Mouse (Mus musculus) bone marrow, adult 2 months (tissue): Measurements from ENCODE around the gene Mrpl44. TPM values are rescaled to one million over a fixed set of nuclear protein-coding genes. Genes with fewer than 3 reads are reported as not detected.

Experiments used
- H3K27ac ChIP-seq: fragments of 200-500 bp; 2 replicates; pipeline ENCODE4 v1.5.1; 2012; ENCODE audit warnings: low read depth, mild to moderate bottlenecking, control low read depth, inconsistent platforms, low read length; ENCODE audit not compliant: control insufficient read depth, poor library complexity, insufficient read depth
- H3K4me1 ChIP-seq: fragments of 200-500 bp; 2 replicates; pipeline ENCODE4 v1.6.1; 2011; ENCODE audit warnings: low read length; ENCODE audit not compliant: control insufficient read depth, insufficient read depth
- H3K4me3 ChIP-seq: fragments of 200-500 bp; replicated peaks from 2 replicates; pipeline ENCODE3; 2011; ENCODE audit warnings: mild to moderate bottlenecking, low read depth, low read length, control low read depth; ENCODE audit not compliant: control insufficient read depth
- CTCF ChIP-seq: fragments of 200-500 bp; IDR thresholded peaks from 2 replicates; pipeline ENCODE4 v1.5.1; 2011; ENCODE audit warnings: low read length, control low read depth; ENCODE audit not compliant: control insufficient read depth, insufficient read depth
- POLR2A ChIP-seq: fragments of 200-500 bp; IDR thresholded peaks from 2 replicates; pipeline ENCODE4 v1.6.1; 2011; ENCODE audit warnings: low read depth, mild to moderate bottlenecking, control low read depth, low read length, borderline replicate concordance; ENCODE audit not compliant: control insufficient read depth
- WGBS: fragments of 180-500 bp; shearing (Covaris S2); methylation state at CpG from one replicate; pipeline ENCODE4 v1.1.7; 2018; 5-methylcytosine and 5-hydroxymethylcytosine counted together
- polyA plus RNA-seq: library from polyadenylated mRNA; stranded (reverse); fragments of >200 nt; gene quantifications from 2 replicates; pipeline ENCODE4 v1.2.4, GENCODE M21; 2011; ENCODE audit warnings: low replicate concordance; ENCODE audit not compliant: missing spikeins, insufficient read depth, insufficient read length

Mrpl44 gene
- polyA plus RNA-seq, 1 experiment = 17.1 TPM

GRCm38 (mm10) chr1:79764483-79764882, 11.3 kb upstream of the Mrpl44 start:
- Histone ChIP-seq H3K4me1 (peaks cover 4% of the 10 kb centered on the region), H3K27ac (no peak overlapping the region), H3K4me3 (no peak overlapping the region)
- WGBS = 49% methylated on average over 1 of the region's 1 CpGs
- TF ChIP-seq POLR2A = no peak
- TF ChIP-seq CTCF = no peak

- TF ChIP-seq POLR2A (no peak), CTCF (no peak)
- Histone ChIP-seq H3K4me3 (no peak overlapping the region), H3K4me1 (no peaks in the 10 kb centered on the region), H3K27ac (no peak overlapping the region)
- 0% methylated on average over 1 of the region's 1 CpGs for WGBS
Observed at GRCm38 (mm10) chr1:79768231-79768630, 7.6 kb upstream of the Mrpl44 start.

GRCm38 (mm10) chr1:79774164-79774780, 1.5 kb upstream of the Mrpl44 start:
- 82% methylated on average over 4 of the region's 4 CpGs for WGBS
- TF ChIP-seq POLR2A (no peak), CTCF (no peak)
- H3K4me1 ChIP-seq = no peaks in the 10 kb centered on the region; the same call in 1 of the 2 replicates
- no peak overlapping the region for H3K27ac ChIP-seq
- no peak overlapping the region for H3K4me3 ChIP-seq

DNA sequence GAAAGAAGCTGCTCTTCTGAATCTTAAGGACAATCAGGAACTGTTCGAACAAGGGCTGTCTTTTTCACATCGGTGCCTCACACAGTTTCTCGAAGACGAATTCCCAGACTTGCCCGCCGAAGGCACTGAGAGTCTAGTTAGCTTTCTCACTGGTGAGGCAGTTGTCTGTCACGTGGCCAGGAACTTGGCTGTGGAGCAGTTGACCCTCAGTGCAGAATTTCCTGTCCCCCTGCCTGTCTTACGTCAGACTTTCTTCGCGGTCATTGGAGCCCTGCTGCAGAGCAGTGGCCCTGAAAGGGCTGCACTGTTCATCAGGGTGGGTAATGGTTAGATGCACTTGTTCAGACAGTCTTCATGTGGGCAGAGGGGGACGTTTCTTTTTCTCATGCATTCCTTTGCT, 2.2 kb downstream of the Mrpl44 start:
- TF ChIP-seq POLR2A (no peak), CTCF (no peak)
- H3K27ac ChIP-seq = no peak overlapping the region; the same call in 1 of the 2 replicates
- H3K4me3 ChIP-seq = no peak overlapping the region
- WGBS = 51% methylated on average over 11 of the region's 11 CpGs
- no peaks in the 10 kb centered on the region; the same call in 1 of the 2 replicates for H3K4me1 ChIP-seq

DNA sequence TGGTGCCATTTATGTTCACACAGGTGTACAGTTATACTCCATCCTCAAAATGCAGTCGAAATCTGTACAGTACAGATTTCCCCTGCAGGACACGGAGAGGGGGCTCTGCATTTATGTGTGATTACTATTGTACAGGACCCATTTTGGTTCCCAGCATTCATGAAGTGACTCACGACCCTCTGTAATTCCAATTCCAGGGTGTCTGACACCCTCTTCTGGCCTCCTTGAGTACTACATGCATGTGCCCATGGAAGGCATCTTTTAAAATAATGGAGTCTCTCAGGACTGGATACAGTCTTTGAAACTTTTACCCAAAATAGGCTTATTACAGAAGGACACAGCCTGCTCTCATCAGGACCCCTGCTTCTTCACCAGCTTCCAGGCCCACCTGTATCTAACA, 6.6 kb downstream of the Mrpl44 start:
- no peak overlapping the region for H3K4me3 ChIP-seq
- TF ChIP-seq CTCF = no peak
- TF ChIP-seq POLR2A = no peak
- 85% methylated on average over 3 of the region's 3 CpGs for WGBS
- H3K27ac ChIP-seq = no peak overlapping the region
- no peaks in the 10 kb centered on the region; the same call in 1 of the 2 replicates for H3K4me1 ChIP-seq

DNA sequence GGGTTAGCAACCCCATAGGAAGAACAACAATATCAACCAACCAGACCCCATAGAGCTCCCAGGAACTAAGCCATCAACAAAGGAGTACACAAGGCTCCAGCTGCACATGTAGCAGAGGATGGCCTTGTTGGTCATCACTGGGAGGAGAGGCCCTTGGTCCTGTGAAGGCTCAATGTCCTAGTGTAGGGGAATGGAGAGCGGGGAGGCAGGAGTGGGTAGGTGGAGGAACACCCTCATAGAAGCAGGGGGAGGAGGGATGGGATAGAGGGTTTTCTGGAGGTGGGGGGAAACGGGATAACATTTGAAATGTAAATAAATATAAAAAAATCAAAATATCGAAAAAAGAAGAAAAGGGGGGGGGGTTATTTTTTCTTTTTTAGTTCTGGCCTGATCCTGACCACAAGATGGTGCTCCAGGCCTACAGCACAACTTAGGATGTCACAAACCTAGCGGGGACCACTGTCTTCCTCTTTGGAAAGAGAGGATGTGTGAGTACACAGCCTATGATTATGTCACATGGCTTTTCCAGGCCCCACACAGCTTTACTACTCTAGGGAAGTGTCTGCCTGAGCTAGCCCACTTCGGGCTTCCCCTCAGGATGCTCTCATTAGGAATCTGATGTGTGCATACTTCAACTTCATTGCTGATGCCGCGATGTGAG, 10.6 kb downstream of the Mrpl44 start:
- Histone ChIP-seq H3K4me1 (no peaks in the 10 kb centered on the region), H3K27ac (no peak overlapping the region), H3K4me3 (no peak overlapping the region)
- TF ChIP-seq CTCF (peak; percentile 49), POLR2A (no peak)
- 55% methylated on average over 7 of the region's 7 CpGs for WGBS

DNA sequence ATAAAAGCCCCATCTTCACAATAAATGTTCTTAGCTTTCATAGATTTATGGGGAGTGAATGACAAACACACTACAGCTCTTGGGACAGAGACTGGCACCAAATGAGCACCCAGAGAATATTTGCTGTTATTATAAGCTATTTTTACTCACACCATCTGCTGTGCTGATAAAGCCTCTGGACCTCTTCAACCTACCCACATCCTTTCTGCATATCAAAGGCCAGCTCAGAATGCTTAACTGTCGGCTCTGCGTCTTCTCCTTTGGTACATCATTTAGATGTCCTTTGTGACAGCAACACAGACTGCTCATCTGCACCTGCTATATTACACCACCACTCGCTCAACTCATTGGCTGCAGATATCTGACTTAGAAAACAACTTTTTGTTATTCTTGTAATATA, 21.3 kb downstream of the Mrpl44 start:
- H3K4me1 ChIP-seq = no peaks in the 10 kb centered on the region
- WGBS = 41% methylated on average over 3 of the region's 3 CpGs
- H3K4me3 ChIP-seq = no peak overlapping the region
- no peak overlapping the region for H3K27ac ChIP-seq
- TF ChIP-seq CTCF (no peak), POLR2A (no peak)

GRCm38 (mm10) chr1:79802858-79803427, 27.1 kb downstream of the Mrpl44 start:
- Histone ChIP-seq H3K4me3 (no peak overlapping the region), H3K4me1 (peaks cover 1% of the 10 kb centered on the region), H3K27ac (no peak overlapping the region)
- TF ChIP-seq CTCF (no peak), POLR2A (no peak)
- WGBS = 82% methylated on average over 11 of the region's 11 CpGs

DNA sequence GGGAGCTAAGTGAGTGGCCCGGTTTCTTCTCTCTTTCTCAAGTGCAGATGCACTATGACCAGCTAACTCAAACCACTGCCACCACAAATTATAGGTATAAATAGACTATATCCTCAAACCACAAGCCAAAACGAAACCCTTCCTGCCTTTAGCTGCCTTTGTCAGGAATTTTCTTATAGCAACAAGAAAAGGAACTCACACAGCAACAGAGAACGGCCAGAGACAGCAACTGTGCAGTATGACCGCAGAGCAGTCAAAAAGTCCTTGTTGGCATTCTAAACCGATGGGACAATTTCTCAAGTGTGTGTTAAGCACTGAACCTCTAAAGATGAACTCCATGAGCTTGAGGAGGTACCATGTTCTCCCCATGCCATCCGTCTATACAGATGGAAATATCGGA, 27.8 kb downstream of the Mrpl44 start:
- peaks cover 1% of the 10 kb centered on the region for H3K4me1 ChIP-seq
- no peak overlapping the region for H3K4me3 ChIP-seq
- H3K27ac ChIP-seq = no peak overlapping the region
- TF ChIP-seq CTCF (no peak), POLR2A (no peak)
- 31% methylated on average over 7 of the region's 7 CpGs for WGBS

GRCm38 (mm10) chr1:79806865-79807264, 31.0 kb downstream of the Mrpl44 start:
- H3K4me1 ChIP-seq = peaks cover 1% of the 10 kb centered on the region

More at GRCm38 (mm10) chr1:79806865-79807264, 31.0 kb downstream of the Mrpl44 start:
- TF ChIP-seq POLR2A = no peak
- TF ChIP-seq CTCF = no peak
- 27% methylated on average over 5 of the region's 5 CpGs for WGBS
- Histone ChIP-seq H3K27ac (no peak overlapping the region), H3K4me3 (no peak overlapping the region)
